Mouse (Mus musculus): ENCODE measurements around the gene U2af1l4.

GRCm38 (mm10) chr7:30522871-30523270, 40.2 kb upstream of the U2af1l4 start:
- TF ChIP-seq EP300 (IDR thresholded peaks at IDR 0.05; ENCODE audit: insufficient read depth, low read depth, low read length): no peak
- TF ChIP-seq CTCF (IDR thresholded peaks at IDR 0.05; ENCODE audit: low read depth, low read length): no peak
- no peak for TF ChIP-seq POLR2A (IDR thresholded peaks at IDR 0.05; ENCODE audit: insufficient read depth, low read length)

Data from ES-Bruce4 (cell line).